Mouse (Mus musculus): ENCODE data around the gene Macrod2.

The Macrod2 gene

DNA sequence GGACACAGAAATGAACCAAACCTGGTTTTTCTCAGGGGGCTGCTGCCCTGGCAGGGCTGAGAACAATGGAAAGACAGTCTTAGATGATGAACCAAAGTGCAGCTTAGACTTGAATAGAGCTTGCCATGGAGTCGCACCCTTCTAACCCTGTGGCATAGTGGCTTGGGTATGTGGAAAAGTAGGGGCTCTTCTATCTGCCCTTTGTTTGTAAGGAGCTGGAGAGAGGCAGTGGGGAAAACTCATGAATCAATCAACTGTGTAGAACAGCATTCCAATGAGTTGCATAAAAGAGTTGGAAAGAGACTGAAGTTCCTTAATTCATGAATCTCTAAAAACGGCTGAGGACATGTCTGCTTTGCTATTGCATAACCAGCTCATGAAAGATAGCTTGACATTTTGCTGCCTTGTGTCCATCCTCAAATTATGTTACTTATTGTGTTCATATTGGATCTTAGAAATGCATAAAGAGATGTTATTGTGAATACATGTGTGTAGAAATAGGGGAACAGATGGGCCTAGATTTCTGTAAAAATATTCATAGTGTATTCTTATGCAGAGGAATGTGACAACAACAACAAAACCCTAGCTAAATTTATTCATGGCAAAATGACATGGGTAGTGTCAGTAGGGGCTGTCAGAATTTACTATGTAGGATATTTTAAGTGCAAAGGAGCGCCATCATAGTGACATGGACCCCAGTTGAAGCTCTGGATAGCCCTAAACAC, 197.6 kb downstream of the Macrod2 start:
- no peak for DNase-seq

DNA sequence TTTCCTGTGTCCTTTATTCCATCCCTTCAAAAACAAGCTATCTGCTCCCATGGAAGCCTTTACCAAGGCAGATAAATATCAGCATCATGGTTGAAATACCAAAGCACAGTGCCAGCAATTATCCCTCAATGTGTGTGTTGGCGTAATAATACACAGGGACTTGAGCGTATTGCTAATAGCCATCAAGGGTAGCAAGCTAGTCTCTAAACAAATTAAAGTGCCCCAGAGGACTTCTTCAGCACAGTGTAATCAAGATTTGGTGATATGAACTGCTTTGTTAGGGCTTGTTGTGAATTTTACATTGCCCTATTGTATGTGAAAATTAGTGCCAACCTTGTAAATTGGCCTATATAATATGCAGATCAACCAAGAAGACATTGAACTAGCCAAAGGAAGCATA, 201.8 kb downstream of the Macrod2 start:
- DNase-seq = no peak

DNA sequence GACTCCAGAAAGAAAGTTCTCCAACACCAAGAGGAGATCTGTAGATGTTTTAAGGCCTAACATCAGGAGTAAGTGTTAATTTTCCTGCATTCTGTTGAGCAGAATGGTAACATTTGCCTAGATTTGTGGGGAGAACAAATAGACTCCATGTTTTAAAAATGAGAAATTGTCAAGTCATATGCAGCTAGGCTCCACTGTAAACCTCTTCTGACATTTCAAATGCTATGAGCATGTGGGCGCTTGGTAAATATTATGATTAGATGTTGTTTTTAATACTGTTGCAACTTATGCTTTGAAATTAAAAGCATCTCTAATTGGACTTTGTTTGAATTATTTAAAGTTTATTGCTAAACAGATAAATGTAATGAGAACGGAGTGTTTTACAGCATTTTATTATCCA, 220.3 kb downstream of the Macrod2 start:
- DNase-seq = no peak

DNA sequence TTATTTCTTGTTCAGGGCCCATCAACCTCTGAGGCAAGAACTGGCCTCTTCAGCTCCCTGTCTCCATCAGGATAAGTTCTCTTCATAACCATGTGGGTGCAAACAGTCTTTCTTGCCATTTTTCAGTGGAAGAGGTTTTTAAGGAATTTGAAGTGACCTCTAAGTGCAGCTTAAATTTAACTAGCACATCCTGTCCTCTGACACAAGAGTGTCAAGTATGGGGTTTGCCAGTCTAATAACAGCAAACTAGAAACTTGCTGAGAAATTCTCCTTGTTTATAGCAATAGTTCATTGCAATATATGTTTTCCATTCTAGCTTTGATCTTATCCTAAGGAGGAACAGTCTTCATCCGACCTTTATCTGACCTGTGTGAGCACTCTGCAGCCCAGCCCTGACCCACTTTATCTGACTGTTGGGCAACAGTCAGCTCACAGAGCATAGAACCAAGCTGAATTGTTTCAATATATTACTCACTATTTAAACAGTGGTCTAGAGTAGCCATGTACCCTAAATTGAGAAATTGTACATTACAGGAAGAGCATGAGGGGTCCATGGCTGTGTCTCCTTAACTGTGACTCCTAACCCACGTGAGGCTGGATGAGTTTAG, 226.7 kb downstream of the Macrod2 start:
- no peak for DNase-seq

DNA sequence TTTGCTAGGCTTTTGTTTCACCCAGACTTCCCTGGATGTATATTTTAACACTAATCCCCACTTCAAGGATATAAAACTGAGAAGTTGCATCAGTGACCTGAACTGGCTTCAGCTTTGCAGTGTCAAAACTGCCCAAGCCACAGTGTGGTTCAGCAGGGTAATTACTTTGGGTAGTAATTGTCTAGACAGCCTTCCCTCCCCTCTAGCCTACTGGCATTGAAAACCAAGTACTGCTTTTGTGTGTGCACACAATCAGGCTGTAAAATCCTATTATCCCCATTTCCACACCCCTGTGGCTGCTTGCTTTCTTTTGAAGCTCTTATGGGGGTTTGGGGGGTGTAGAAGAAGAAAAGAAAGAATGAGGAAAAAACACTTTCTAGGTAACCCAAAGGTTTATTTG, 258.4 kb downstream of the Macrod2 start:
- DNase-seq = no peak

DNA sequence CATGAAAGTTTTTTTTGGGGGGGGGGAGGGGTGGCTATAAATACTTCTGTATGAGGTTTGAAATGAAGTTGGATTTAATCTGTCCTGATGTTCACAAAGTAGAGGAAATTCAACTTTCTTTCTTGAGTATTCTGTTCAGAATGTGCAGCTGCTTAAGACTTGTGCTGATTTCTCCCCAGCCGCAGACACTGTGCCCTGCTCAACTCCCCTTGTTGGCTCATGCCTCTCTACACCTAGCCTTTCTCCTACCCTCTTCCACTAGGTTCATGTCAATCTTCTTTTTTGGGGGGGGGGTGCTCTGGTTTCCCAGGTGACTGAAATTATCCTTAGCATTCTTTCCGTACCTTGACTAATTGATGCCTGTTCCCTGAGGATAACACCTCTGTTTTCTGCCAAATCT, 258.9 kb downstream of the Macrod2 start:
- no peak for DNase-seq

DNA sequence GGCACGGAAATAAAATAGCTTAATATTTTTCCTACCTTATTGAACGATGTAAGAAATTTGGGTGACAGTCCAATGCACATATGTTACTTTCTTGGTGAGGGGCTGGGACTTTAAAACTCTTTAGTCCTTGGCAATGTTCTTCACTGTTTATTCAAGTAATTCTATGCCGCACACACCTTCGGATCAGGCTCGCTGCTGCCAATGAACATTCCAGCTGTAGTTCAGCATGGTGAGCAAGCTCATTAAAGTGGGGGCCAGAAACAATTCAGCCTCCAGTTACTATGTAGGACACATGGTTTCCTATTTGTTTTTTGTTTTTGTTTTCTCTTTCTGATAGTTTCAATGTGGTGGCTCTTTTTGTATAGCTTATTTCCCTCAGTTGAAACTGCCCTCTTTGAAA, 267.6 kb downstream of the Macrod2 start:
- no peak for DNase-seq

DNA sequence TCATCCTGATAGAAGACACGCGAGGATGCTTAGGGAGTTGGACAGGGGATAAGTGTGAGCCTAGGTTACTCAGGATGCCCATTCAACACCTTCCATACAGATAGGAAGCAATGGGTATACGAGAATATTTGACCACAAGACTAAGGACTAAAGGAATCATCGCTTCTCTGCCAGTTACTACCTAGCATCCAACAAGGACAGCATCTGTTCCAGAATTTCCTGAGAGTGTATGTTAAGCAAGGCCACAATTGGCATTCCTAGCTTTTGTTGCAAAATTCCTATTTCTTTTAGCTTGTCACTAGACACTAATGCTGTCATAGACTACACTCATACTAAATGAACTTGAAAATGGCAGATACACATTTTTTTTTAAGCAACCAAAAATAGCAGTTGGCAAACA, 269.3 kb downstream of the Macrod2 start:
- DNase-seq = no peak

DNA sequence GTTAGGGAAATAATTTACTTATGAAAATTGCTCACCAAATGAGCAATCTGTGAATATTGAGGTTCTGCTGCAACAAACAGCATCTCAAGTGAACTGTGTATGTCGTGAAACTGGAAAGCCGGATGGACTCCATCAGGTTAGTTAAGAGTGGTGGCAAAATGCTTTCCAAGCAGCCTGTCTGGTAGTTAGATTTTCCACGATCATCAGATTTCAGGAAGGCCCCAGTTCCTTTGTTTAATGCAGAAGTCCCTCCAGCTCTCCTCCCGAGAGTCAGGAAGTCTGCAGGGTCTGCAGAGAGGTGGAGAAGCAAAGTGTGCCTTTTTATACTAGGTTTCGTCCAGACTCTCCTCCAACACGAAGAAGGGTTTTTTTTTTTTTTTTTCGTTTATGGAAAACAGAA, 271.7 kb downstream of the Macrod2 start:
- no peak for DNase-seq

DNA sequence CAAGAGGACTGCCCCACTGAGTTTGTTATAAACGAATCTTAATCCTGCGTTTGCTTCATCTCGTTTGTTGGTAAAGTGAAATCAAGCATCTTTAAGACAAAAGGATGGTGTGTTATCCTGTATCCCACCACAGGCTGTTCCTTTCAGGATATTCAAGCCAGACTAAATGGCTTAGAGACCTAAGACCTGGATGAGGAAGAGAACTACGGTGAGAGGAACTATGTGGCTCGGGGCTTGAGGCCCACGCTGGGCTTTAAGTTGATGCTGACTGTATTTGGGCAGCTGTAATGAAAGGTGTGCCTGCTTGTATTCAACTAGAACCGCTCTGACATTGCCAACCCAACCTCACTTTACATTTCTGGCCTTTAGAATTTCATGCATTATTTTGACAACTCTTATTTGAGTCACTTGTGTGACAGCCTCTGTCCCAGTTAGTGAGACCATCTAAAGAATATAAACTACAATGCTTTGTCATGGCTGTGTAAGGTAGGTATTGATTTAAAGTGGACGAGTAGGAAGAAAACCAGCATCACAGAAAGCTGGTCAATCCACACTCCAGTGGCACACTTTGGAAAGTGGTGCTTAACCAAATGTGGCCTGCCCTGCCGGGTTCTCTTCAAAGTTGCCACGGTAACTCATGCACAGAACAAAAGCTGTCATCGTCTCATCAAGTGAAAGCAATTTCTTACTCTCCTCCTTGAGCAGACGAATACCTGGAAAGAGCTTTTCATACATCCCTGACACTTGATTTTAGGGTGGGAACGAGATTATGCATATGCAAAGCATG, 272.3 kb downstream of the Macrod2 start:
- no peak for DNase-seq

DNA sequence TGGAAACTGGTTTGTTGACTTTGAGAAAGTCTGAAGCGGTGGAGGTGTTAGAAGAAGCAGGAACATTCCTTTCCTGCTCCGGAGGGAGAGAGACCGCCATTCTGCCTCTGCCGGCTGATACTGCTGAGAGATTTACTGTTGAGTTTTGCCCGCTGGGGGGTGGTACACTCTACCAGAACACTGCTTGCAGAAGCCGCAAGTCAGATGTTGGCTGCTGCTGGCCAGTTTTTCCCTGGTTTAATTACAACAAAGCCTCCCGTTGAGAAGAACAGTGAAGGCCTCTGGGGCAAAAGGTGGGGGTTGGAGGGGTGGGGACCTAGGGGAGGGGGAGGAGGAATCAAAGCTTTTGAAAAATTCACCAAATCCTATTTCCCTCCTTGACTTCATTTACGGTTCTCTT, 273.2 kb downstream of the Macrod2 start:
- DNase-seq = peak; percentile 78 to 81

DNA sequence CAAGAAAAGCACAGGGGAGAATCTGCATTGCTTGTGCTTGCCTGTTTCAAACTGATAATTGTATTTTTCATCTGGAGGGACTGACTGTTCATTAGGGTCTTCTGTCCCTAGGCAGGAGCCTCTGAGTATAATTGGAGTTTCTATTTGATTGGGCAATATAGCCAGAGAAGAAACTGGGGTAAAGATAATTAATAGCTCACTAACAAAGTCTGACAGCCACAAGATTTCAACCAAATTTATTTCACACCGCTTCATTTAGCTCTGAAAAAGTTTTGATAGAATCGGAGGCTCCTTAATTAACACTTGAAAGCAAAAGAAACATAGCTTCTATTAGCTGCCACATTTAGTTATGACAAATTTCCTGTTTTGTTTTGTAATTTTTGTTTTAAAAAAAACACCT, 274.0 kb downstream of the Macrod2 start:
- no peak for DNase-seq

DNA sequence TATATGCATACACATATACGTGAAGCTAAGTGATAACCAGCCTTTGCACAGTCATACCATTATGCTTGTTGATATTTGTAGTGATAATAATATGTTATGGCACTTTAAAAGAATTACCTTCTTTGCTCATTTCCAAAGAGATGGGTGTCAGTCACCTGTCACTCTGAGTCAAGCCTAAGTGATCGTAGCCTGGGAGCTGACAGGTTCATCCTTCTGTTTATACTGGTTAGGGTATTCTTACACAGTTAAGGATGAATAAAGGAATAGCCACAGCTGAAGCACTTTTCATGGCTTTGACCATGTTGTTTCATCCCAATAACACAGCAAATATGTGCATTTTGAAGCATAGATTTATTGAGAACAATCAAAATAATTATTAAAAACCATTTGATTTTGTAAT, 274.7 kb downstream of the Macrod2 start:
- no peak for DNase-seq

DNA sequence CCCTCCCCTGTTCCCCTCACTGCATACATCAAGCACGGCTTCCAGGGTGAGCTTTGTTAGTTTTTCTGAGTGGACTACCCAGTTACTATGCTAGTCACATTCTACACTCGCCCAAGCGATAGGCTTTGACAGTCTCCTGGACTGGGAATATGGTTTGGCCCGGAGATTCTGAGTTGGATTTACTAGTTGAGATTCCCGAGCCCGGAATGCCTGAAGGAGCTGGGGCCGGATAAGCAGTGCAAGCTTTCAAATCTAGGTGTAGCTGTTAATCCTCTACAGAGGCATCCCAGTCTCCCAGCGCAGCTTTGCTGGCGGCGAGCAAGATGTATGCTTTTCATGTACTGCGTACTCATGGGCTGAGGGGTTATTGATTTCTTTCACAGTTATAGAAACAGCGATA, 275.3 kb downstream of the Macrod2 start:
- peak; percentile 28 to 37 for DNase-seq

DNA sequence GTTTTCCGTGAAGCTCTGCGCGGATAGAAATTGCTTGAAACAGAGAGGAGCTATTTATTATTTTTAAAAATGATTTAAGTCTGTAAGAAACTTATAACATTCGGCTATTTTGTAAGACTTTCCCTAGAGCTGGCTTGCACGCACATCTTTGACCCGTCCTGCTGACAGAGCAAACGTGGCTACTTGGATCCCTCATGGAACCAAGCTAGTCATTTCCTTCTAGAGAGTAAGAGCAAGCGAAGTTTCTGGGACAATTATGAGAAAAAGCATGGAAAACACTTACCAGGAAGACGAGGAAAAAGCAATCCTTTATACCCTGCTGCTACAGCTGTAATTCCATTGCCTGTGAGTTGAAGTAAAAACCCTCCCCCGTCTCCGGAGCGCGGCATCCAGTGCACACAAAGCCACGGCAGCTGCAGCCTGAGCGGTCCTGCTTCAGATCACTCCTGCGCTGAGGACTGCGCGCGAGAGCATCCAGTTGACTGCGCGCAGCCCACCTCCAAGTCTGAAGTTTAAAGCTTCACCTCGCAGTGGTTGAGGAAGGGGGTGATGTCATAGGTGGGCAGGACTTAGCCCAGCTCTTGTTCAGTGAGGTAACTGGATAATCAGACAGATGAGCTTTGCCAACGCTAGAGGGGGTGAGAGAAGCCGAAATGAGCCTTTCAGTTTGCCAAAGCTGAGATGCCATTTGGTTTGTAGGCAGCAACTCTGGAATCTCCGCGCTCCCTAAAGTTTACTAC, 276.0 kb downstream of the Macrod2 start, which contains the start of gene Flrt3:
Flrt3 (minus strand) TSS at position 507 of the 740 bp plus-strand sequence.
- peak; percentile 92 to 93 for DNase-seq

DNA sequence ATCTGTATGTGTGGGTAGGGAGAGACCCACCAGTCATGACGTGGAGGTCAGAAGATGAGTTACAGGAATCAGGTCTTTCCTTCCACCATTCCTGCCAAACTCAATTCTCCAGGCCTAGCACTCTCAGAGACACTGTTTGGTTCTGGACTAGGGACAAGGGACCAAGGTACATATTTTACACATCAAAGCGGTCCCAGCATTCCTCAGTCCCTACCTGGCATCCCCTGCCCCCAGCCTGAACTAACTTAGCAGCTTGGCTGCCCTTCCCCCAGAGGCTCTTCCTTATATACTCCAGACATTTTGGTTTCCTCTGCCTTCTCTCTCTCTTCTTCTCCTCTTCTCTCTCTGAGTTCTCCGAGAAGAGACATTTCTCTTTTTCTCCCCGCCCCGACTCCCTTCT, 278.4 kb downstream of the Macrod2 start:
- DNase-seq = no peak

DNA sequence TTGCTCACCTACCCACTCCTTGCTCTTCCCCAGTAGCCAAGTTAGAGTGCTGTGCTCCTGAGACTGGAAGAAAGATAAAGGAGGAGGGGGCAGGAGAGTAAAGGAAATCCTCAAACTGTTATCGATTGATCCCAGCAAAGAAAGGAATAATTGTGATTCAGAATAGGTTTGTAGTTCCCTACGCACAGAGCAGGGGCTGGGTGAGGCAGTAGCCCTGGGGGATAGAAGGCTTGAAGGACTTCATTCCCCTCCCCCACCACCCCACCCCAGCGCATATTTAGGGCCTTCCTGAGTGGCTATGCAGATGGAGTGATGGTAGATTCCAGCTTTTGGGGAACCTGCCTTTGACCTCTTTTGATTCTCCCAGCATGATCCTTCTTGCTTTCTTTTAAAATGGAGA, 281.6 kb downstream of the Macrod2 start:
- DNase-seq = no peak

DNA sequence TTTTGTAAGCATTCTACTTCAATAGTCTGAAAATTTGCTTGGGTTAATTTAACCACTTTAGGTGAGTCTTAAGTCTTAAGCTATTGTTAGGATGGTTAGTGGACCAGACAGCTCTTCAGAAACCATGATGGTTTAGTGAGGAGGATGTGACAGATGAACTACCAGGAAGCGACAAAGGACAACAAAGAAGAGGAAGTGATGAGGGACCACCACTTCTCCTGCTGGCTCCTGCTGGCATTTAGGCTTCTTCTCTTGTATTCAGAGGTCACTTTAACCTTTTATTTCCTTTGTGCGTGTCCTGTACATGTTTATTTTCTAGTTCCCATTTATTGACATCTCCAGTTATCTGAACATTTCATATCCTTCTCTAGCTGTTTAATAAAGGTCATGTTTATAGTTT, 295.8 kb downstream of the Macrod2 start:
- DNase-seq = no peak

DNA sequence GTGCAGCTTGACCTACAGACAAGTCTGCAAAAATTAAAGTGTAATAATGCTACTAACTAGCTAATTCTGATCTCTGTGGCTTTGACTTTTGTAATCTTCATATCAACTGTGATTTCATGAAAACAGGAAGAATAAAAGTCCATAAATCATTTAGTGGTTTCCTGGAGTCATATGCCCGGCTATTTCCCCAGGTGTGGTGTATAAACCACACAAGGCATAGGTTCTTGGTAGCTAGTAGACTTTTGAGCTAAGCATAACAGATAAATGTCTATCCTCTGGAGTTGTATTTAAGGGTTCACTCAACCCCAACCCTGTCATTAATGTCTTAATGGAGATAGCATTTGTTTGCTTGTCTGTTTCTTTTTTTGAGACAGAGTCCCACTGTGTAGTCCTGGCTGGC, 296.3 kb downstream of the Macrod2 start:
- DNase-seq = no peak

DNA sequence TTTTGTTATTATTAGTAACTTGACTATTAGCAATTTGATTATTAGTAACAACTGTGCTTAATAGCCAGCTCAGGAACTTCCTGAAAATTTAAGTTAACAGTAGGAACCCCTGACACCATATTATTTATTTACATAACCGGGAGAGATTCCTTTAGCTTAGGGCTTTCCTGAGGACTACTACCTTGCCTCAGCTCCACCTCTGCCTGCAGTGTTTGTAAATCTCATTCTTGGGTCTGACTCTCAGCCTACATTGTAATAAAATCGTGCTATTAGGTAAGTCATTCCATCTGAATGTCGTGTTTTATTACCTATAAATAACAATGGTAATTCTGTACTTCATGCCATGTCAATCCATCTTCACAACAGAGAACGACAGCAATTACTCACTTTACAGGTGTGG, 297.4 kb downstream of the Macrod2 start:
- DNase-seq = no peak

DNA sequence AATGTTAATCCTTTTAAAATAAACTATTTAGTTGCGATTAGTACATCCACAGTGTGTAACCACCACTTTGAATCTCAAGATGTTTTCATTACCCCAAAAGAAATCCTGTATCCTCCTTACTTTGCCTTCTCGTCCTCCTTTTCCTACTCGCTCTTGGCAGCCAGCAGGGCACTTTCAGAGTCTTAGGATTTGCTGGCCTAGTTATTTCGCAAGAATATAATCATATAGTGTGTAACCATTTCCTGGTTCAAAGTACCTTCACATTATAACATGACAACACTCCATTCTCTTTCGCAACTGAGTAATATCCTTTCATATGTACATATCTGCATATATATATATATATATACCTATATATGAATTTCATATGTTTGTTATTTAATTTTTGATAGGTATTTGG, 298.7 kb downstream of the Macrod2 start:
- no peak for DNase-seq

DNA sequence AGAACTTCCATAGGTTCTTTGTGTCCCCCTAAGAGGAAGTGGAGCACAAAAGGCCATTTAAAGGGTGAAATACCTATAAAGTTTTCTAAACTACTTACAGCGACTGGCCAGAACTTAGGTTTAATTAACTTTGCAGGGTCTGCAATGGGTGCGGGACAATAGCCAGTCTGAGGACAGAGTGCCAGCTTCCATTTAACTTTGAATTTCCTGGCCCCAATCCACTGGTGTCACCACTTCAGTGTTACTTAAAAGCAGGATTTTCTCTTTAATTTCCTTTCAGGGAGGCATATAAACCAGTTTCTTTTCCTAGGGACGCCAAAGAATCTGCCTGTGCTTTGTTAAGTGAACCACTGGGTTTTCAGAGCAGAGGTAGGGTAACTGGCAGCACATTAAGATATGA, 303.5 kb downstream of the Macrod2 start:
- DNase-seq = no peak

DNA sequence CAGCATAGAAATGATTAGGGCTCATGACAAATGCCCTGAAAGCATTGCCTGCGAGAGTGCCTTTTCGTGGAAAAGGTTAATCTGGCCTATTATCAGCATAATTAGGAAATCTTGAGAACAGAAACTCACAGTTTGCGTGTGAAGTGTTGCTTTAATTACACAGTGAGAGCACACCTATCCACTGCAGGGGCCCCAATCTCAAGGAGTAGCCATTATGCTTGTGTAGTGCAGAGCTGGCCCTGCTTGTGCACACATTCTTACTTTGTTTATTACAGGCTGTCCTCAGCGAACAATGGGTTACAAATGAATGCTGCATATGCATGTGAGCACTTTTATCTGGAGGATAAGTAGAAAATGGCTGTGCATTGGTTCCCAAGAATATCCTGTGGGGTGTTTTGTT, 308.3 kb downstream of the Macrod2 start:
- DNase-seq = no peak
